Mouse (Mus musculus) monocyte, adult 2 months (primary cell): ENCODE measurements around the gene Cep164.

Experiments used
- DNase-seq, 2 experiments: peaks; one replicate each; pipeline ENCODE4 v3.0.0; 2022; ENCODE audit warnings: low spot score in 2 of 2, low read depth in 1 of 2

Cep164 gene

GRCm38 (mm10) chr9:45719997-45720396 lies 108.5 kb downstream of the Cep164 start:
- no peak for DNase-seq
